Mouse (Mus musculus) lung, adult 2 months (tissue): ENCODE measurements around the gene Aldh1b1.

Source experiments
- CTCF ChIP-seq: fragments of 200-500 bp; IDR thresholded peaks from 2 replicates; pipeline ENCODE4 v1.5.1; 2011; ENCODE audit warnings: mild to moderate bottlenecking, low read length, control low read depth; ENCODE audit not compliant: insufficient read depth
- POLR2A ChIP-seq: fragments of 200-500 bp; IDR thresholded peaks from 2 replicates; pipeline ENCODE4 v1.6.1; 2011; ENCODE audit warnings: low read depth, mild to moderate bottlenecking, control low read depth, low read length, borderline replicate concordance; ENCODE audit errors: extremely low read depth

- no peak for TF ChIP-seq CTCF
- TF ChIP-seq POLR2A, result no peak
Observed at GRCm38 (mm10) chr4:45765565-45766201, 33.1 kb upstream of the Aldh1b1 start.
